Mouse (Mus musculus) fibroblast of lung, adult 2 months (primary cell): ENCODE measurements around the gene Sclt1.

Source experiments
- DNase-seq: peaks from one replicate; pipeline ENCODE4 v3.0.0-alpha.2; 2011; ENCODE audit warnings: low read depth

Gene Sclt1

DNA sequence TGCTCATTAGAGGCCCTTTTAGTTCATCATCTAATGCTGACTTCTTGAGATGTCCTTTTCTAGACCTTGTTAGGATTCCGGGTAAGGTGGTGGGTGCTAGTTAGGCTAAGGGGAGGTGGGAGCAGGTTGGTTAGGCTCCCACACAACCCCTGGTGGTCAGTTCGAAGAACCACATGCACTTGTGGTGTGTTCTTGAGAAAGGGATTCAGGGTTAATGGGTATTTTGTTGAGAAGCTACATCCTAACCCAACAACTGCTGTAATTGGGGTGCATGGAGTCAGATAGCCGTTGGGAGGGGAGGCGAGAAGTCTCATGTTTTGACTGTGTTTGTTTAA lies 136.0 kb downstream of the Sclt1 start:
- DNase-seq, result no peak

DNA sequence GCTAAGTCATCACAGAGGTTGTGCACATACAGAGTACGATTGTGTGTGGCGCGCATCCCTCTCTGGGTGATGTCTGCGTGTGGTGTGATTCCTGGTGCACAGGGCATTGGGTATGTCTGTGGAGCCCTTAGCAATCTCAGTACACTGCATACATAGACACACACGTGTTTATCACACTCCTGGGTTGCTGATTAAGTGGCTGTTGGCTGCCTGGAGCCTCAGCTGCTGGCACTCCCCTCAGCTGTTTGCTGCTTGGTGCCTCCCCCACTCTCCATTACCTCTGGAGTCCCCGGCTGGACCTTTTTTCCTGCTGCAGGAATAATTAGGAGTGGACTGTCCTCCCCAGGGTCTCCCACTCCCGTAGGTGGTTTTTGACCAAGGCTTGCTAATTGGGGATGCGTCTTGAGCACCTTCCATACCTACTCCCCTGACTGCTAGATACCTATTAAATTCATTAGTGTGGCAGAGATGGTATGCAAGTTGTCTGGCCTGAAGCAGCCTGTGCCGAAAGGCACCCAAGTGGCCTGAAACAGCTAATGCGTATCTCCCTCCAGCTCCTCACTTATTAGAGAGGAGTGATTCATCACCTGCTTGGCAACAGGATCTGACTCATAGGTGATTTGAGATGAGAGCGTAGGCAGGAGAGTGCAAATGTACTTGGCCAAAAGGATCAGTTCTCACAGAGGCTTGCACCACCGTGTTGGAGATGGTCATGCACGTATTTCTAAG lies 136.5 kb downstream of the Sclt1 start:
- DNase-seq, result no peak

GRCm38 (mm10) chr3:41604629-41605321 lies 137.5 kb downstream of the Sclt1 start:
- DNase-seq, result no peak

DNA sequence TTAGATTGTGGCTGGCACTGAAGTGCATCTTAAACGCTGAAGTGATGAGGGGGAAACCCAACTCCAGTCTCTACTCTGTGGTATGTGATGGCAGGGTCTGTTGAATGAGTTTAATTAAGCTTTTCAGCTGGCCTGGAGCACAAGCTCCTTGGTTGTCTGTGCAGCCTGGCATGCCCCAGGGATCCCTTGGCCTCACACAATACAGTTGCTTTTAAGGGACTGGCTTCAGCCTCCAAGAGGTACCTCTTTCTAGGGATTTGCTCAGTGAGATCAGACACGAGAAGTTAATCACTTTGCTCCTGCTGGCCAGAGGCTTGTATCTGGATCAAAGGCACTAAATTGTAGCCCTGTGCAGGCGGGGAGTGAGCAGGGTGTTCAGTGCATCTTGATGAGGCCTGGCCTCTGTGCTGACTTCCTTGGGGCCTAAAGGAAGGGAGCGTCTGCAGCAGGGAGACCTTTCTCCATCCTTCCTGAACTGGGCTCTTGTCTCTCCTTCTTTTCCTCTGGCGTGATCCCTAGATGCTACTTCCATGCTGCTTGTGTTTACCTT lies 138.8 kb downstream of the Sclt1 start:
- DNase-seq, result no peak

DNA sequence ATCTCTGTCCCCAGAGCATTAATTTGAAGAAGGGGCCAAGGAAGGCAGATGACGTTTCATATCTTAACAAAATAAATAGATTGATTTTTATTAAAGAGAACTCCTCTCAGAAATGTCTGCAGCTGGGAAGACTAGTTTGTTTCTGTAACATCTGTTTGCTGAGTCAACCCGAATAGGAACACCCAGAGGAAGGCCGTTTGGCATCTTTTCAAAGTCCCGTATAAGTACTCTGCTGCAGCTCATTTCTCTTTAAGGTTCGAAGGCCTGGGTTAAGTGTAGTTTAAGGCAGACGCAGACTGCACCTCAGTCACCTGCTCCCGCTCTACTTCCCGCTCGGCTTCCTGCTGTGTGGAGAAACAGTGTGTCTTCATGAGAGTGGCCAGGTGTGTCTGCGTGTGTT lies 139.4 kb downstream of the Sclt1 start:
- DNase-seq, result no peak

DNA sequence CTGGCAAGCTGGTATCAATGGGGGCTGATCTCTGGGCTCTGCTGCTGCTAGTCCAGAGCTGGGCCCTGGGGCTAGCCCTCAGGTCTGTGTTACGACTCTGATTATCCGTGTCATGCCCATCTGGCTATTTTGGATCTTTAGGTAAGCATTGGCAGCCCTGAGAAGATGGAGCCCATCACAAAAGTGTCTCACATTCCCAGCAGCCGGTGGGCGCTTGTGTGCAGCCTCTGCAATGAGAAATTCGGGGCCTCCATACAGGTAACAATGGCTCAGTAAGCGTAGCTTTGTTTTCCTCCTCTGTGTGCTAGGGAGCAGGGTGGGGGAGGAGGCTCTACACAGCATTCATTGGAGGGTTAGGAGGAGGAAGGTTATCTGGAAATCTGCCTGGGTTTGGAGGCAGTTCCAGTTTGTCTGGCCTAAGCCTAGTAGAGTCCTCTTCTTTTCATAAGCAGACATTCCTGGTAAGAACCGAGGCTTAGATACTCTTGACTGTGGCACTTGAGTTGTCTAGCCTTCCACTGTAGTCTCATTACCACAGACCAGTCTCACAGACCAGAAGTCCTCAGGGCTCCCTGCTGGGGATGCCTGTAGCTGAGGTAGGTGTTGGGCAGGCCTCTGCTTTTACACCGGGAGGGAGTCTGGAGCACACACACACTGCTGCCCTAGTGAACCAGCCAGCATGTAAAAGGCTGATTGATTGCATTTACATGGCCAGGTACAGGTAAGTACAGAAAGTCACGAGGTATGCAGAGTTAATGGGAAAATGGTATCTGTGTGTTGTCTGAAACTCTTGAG lies 140.9 kb downstream of the Sclt1 start:
- DNase-seq, result no peak

DNA sequence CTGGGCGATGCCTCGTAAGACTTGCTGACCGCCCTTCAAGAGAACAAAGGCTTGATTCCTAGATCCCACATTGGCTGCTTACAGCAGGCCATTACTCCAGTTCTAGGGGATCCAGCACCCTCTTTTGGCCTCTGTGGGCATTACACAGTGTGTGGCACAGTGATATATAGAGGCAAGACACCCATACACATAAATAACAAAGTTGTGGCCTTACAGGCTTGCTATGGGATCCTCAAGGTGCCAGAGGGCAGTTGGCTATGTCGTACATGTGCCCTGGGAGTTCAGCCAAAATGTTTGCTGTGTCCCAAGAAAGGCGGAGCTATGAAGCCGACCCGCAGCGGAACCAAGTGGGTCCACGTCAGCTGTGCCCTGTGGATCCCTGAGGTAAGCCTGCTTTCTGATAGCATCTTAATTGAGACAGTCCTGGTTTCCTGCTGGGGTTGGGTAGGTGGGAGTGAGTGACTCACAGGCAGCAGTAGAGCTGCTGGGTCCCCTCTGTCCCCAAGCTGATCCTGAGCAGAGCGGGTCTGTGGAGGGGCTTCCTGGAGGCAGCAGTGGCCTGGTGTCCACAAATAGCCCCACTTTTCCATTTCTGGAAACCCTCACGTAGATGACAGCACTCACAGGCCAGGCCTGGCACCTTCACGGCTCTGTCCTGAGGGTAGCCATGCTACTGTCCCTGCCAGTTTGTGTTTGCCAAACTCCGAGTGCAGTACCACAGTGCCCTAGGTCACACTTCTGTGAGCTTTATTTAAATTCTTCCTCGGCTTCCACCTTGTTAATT lies 142.3 kb downstream of the Sclt1 start:
- DNase-seq, result no peak

DNA sequence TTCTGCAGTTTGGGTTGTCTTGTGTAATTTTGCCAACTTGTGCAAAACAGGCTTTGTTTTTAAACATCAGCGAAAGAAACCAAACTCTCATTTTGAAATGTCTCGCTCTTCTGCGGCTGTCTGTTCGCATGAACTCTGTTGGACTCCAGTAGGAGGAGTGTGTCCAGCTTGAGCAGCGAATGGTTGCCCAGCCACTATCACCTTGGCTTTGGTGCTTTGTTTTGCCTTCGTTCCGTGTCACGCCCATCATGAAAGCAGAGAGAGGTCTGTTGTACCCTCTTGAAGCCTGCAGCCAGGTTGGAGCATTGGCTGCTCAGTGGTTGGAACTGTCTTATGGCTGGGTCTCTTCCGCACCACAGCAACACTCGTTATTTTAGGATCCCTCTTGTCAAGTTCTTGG lies 143.1 kb downstream of the Sclt1 start:
- no peak for DNase-seq

- no peak for DNase-seq
These were observed 143.9 kb downstream of the Sclt1 start for GRCm38 (mm10) chr3:41598412-41598811.

GRCm38 (mm10) chr3:41597036-41597435 lies 145.3 kb downstream of the Sclt1 start:
- DNase-seq, result no peak

- DNase-seq, result no peak
These were observed 147.3 kb downstream of the Sclt1 start for GRCm38 (mm10) chr3:41595010-41595409.

GRCm38 (mm10) chr3:41594097-41594879 lies 148.0 kb downstream of the Sclt1 start:
- DNase-seq, result no peak

- no peak for DNase-seq
These were observed 149.5 kb downstream of the Sclt1 start for GRCm38 (mm10) chr3:41592805-41593204.

GRCm38 (mm10) chr3:41591651-41592170 lies 150.6 kb downstream of the Sclt1 start:
- DNase-seq, result no peak

GRCm38 (mm10) chr3:41590695-41591559 lies 151.4 kb downstream of the Sclt1 start:
- DNase-seq, result no peak

GRCm38 (mm10) chr3:41589988-41590387 lies 152.3 kb downstream of the Sclt1 start:
- no peak for DNase-seq

GRCm38 (mm10) chr3:41589246-41589914 lies 152.9 kb downstream of the Sclt1 start:
- peak; percentile 44 for DNase-seq

- no peak for DNase-seq
These were observed 153.8 kb downstream of the Sclt1 start for GRCm38 (mm10) chr3:41588495-41588894.

DNA sequence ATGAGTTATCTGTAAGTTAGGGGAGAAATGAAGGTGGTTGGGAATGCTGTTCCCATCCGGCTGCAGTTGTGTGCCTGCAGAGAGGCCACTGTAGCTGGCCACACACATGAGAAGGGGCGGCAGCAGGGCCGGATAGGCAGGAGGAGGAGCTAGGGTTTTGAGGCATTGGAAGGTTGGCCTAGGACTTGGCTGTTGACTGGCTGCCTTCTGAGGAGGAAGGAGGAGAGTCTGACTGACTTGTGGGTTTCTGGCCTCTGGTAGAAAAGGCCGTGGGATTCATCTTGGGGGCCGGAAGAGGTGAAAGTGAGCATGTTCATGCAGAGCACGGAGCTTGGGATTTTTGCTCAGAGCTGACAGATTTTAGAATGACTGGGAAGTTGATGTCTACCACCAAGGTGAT lies 154.7 kb downstream of the Sclt1 start:
- DNase-seq, result peak; percentile 22
